Mouse (Mus musculus): ENCODE results near the gene Nphs1.
"Not testable (repeated sequence)": the region's sequence is repeated elsewhere in the genome, so short reads cannot be mapped to it uniquely, and the experiment has no call there.

Nphs1 gene

GRCm38 (mm10) chr7:30440697-30441096 lies 17.4 kb upstream of the Nphs1 start:
- DNase-seq (ENCODE audit: low read depth, low spot score): no peak

GRCm38 (mm10) chr7:30443696-30444095 lies 14.4 kb upstream of the Nphs1 start:
- DNase-seq (ENCODE audit: low read depth, low spot score): no peak

- DNase-seq (ENCODE audit: low read depth, low spot score): no peak
These were observed 13.8 kb upstream of the Nphs1 start for GRCm38 (mm10) chr7:30444154-30444970.

- peak; percentile 42 for DNase-seq (ENCODE audit: low read depth, low spot score)
These were observed 13.0 kb upstream of the Nphs1 start, which contains the start of gene Aplp1 for GRCm38 (mm10) chr7:30444971-30445751. Gene Aplp1, minus strand, starts transcription at chr7:30445535.

- no peak for DNase-seq (ENCODE audit: low read depth, low spot score)
These were observed 7.9 kb upstream of the Nphs1 start for GRCm38 (mm10) chr7:30450241-30450640.

GRCm38 (mm10) chr7:30453327-30453726 lies 4.8 kb upstream of the Nphs1 start:
- DNase-seq (ENCODE audit: low read depth, low spot score): no peak

- no peak for DNase-seq (ENCODE audit: low read depth, low spot score)
These were observed 4.3 kb upstream of the Nphs1 start for GRCm38 (mm10) chr7:30453766-30454165.

GRCm38 (mm10) chr7:30454259-30454658 lies 3.9 kb upstream of the Nphs1 start:
- DNase-seq (ENCODE audit: low read depth, low spot score): no peak

- DNase-seq (ENCODE audit: low read depth, low spot score): no peak
These were observed 1.6 kb upstream of the Nphs1 start for GRCm38 (mm10) chr7:30456487-30456886.

- DNase-seq (ENCODE audit: low read depth, low spot score): no peak
These were observed 1.0 kb upstream of the Nphs1 start for GRCm38 (mm10) chr7:30456911-30457628.

- DNase-seq (ENCODE audit: low read depth, low spot score): no peak
These were observed 1.4 kb downstream of the Nphs1 start for GRCm38 (mm10) chr7:30459484-30459883.

GRCm38 (mm10) chr7:30463568-30463967 lies 5.5 kb downstream of the Nphs1 start:
- DNase-seq (ENCODE audit: low read depth, low spot score): no peak

- DNase-seq (ENCODE audit: low read depth, low spot score): no peak
These were observed 5.9 kb downstream of the Nphs1 start for GRCm38 (mm10) chr7:30463996-30464395.

GRCm38 (mm10) chr7:30464816-30465300 lies 6.7 kb downstream of the Nphs1 start:
- DNase-seq (ENCODE audit: low read depth, low spot score): no peak

GRCm38 (mm10) chr7:30472411-30472810 lies 14.3 kb downstream of the Nphs1 start:
- DNase-seq (ENCODE audit: low read depth, low spot score): peak; percentile 25

- DNase-seq (ENCODE audit: low read depth, low spot score): no peak
These were observed 16.9 kb downstream of the Nphs1 start for GRCm38 (mm10) chr7:30474999-30475398.

- not testable (repeated sequence) for DNase-seq (ENCODE audit: low read depth, low spot score)
These were observed 18.0 kb downstream of the Nphs1 start for GRCm38 (mm10) chr7:30476136-30476535.

GRCm38 (mm10) chr7:30477415-30478381 lies 19.6 kb downstream of the Nphs1 start:
- DNase-seq (ENCODE audit: low read depth, low spot score): peak; percentile 68

GRCm38 (mm10) chr7:30484250-30484649 lies 26.1 kb downstream of the Nphs1 start:
- DNase-seq (ENCODE audit: low read depth, low spot score): no peak

GRCm38 (mm10) chr7:30490251-30490956 lies 32.3 kb downstream of the Nphs1 start:
- peak; percentile 49 for DNase-seq (ENCODE audit: low read depth, low spot score)

Data from retina, postnatal 7 days (tissue).